Mouse (Mus musculus) olfactory bulb, adult 2 months (tissue): ENCODE data around the gene Per1.
"Not testable (repeated sequence)": the region's sequence is repeated elsewhere in the genome, so short reads cannot be mapped to it uniquely, and the experiment has no call there.

Experiments
- CTCF ChIP-seq: fragments of 200-500 bp; IDR thresholded peaks from 2 replicates; pipeline ENCODE4 v1.5.1; 2012; ENCODE audit warnings: low read depth, mild to moderate bottlenecking, low read length, moderate library complexity; ENCODE audit not compliant: insufficient read depth
- POLR2A ChIP-seq: fragments of 200-500 bp; IDR thresholded peaks from 2 replicates; pipeline ENCODE4 v1.6.1; 2012; ENCODE audit warnings: mild to moderate bottlenecking, low read depth, low read length, moderate library complexity; ENCODE audit not compliant: insufficient read depth

- not testable (repeated sequence) for TF ChIP-seq POLR2A, CTCF
These were observed 1.2 kb upstream of the Per1 start for GRCm38 (mm10) chr11:69093856-69094255.
